Mouse (Mus musculus) inflammation-experienced regulatory T-cells, adult 6 months (primary cell): Measurements from ENCODE around the gene Lrp4. TPM values are rescaled to one million over a fixed set of nuclear protein-coding genes. Genes with fewer than 3 reads are reported as not detected.
A peak's percentile ranks its signal among the peaks of the same experiment; 100 is the strongest.

Experiments
- ATAC-seq: one replicate; pipeline ENCODE4 v1.8.0; 2017
- polyA plus RNA-seq, 3 experiments: library from polyadenylated mRNA; unstranded; fragments of 100-300 nt; shearing (Covaris generic); gene quantifications; one replicate each; pipeline ENCODE4 v1.2.1; 2017

Lrp4 gene
- polyA plus RNA-seq, 3 experiments from 2014 or later, result 0.13 to 0.17 TPM; not detected in 1

GRCm38 (mm10) chr2:91453231-91454075 lies 3.9 kb upstream of the Lrp4 start:
- ATAC-seq, result no peak

- ATAC-seq, result no peak
These were observed 2.9 kb upstream of the Lrp4 start for GRCm38 (mm10) chr2:91454434-91454833.

GRCm38 (mm10) chr2:91455826-91456225 lies 1.5 kb upstream of the Lrp4 start:
- ATAC-seq, result no peak

- ATAC-seq, result no peak
These were observed 715 bp upstream of the Lrp4 start for GRCm38 (mm10) chr2:91456491-91457100.

GRCm38 (mm10) chr2:91457656-91458251 lies 443 bp downstream of the Lrp4 start:
- ATAC-seq, result peak; percentile 21

- ATAC-seq, result peak; percentile 21
These were observed 951 bp downstream of the Lrp4 start for GRCm38 (mm10) chr2:91458252-91458672.

GRCm38 (mm10) chr2:91458673-91459391 lies 1.5 kb downstream of the Lrp4 start:
- ATAC-seq, result no peak

GRCm38 (mm10) chr2:91460076-91460475 lies 2.8 kb downstream of the Lrp4 start:
- no peak for ATAC-seq

GRCm38 (mm10) chr2:91460771-91461170 lies 3.5 kb downstream of the Lrp4 start:
- ATAC-seq, result no peak

- ATAC-seq, result no peak
These were observed 4.0 kb downstream of the Lrp4 start for GRCm38 (mm10) chr2:91461341-91461740.

- no peak for ATAC-seq
These were observed 4.9 kb downstream of the Lrp4 start for GRCm38 (mm10) chr2:91462196-91462595.

- no peak for ATAC-seq
These were observed 5.4 kb downstream of the Lrp4 start for GRCm38 (mm10) chr2:91462681-91463080.

- no peak for ATAC-seq
These were observed 8.6 kb downstream of the Lrp4 start for GRCm38 (mm10) chr2:91465934-91466333.

GRCm38 (mm10) chr2:91467613-91468012 lies 10.3 kb downstream of the Lrp4 start:
- no peak for ATAC-seq

- ATAC-seq, result no peak
These were observed 12.8 kb downstream of the Lrp4 start for GRCm38 (mm10) chr2:91470055-91470647.

GRCm38 (mm10) chr2:91474358-91474757 lies 17.0 kb downstream of the Lrp4 start:
- ATAC-seq, result no peak

GRCm38 (mm10) chr2:91475791-91476190 lies 18.5 kb downstream of the Lrp4 start:
- ATAC-seq, result no peak

GRCm38 (mm10) chr2:91476251-91476661 lies 18.9 kb downstream of the Lrp4 start:
- ATAC-seq, result no peak

- no peak for ATAC-seq
These were observed 19.5 kb downstream of the Lrp4 start for GRCm38 (mm10) chr2:91476841-91477240.

GRCm38 (mm10) chr2:91480399-91480801 lies 23.1 kb downstream of the Lrp4 start:
- no peak for ATAC-seq

- ATAC-seq, result no peak
These were observed 23.6 kb downstream of the Lrp4 start for GRCm38 (mm10) chr2:91480805-91481514.

- ATAC-seq, result no peak
These were observed 27.4 kb downstream of the Lrp4 start for GRCm38 (mm10) chr2:91484698-91485097.
